Mouse (Mus musculus) thymus, postnatal 4 days (tissue): ENCODE data around the gene Mtfr1l.

Experiments used
- DNase-seq: peaks from one replicate; pipeline ENCODE4 v3.0.0; 2021

The Mtfr1l gene

GRCm38 (mm10) chr4:134485151-134485900 lies 49.9 kb downstream of the Mtfr1l start:
- no peak for DNase-seq

DNA sequence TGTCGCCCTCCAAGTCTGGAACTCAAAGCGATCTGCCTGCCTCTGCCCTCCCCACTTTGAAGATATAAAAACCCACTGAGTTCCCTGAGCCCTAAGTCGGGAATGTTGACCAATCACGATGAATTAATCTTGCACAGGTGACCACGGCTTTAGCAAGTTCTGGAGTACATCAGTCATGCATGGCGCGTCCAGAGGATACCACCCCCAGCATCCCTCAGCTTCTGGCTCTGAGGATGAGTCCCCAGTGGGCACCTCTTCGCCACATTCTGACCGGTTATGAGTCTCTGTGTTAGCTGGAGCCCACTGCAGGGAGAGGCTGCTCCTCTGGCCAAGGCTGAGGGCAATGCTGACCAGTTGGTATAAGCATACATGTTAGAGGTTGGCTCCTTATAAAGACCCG lies 51.0 kb downstream of the Mtfr1l start:
- no peak for DNase-seq

DNA sequence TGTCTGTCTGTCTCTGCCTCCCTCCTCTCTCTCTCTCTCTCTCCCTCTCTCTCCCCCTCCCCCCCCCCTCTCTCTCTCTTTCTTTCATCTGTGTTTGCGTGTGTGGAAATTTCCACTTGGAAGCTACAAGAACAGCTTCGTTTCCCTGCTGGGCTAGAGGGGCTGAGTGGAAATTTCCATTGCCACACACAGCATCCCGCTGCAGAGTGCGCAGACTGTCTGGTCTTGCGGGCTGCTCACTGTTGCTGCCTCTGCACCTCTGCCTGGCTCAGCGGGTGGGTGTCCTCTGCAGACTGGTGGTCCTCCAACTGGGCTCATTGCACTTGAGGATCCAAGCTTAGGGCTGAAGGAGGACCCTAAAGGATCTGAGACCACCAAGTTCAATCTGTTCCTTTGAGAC lies 51.5 kb downstream of the Mtfr1l start:
- no peak for DNase-seq

GRCm38 (mm10) chr4:134483078-134483688 lies 52.0 kb downstream of the Mtfr1l start:
- no peak for DNase-seq

DNA sequence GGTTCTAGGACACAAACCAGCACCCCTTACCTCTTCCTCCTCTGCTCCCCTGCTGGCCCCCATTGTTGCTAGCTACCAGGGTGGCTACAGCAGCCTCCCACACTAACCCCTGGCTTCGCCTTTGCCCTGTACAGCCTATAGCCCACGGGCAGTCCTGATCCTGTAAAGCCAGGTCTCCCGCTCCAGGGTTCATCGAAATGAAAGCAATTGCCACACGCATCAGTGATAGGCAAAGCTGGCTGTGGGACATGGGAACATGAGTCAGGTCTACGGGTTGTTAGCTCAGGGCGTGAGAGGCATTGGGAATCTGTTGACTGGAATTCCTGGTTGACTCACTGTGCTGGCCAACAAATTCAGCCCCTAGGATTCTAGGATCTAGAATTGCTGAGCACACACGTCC lies 52.7 kb downstream of the Mtfr1l start:
- no peak for DNase-seq

- DNase-seq: no peak
Observed at GRCm38 (mm10) chr4:134481270-134481669, 53.9 kb downstream of the Mtfr1l start.

GRCm38 (mm10) chr4:134480864-134481263 lies 54.3 kb downstream of the Mtfr1l start:
- peak; percentile 89 for DNase-seq

GRCm38 (mm10) chr4:134479839-134480238 lies 55.3 kb downstream of the Mtfr1l start:
- no peak for DNase-seq

DNA sequence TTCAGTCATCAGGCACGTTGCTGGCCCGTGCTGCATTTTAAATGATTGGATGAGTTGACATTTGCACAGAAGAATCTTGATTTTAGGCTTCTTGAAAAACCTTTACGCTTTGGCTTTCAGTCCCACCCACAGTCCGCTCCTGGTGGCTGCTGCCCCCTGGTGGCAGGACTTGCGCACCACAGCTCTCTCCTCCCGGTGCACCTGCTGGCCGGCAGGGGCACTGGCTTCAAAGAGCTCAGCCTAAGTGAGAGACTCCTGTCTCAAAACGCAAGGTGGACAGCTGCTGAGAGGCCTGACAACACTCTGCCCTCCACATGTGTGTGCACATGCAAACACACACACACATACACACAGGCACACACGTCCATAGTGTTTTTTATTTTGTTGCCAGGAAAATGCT lies 57.2 kb downstream of the Mtfr1l start:
- DNase-seq: peak; percentile 97

DNA sequence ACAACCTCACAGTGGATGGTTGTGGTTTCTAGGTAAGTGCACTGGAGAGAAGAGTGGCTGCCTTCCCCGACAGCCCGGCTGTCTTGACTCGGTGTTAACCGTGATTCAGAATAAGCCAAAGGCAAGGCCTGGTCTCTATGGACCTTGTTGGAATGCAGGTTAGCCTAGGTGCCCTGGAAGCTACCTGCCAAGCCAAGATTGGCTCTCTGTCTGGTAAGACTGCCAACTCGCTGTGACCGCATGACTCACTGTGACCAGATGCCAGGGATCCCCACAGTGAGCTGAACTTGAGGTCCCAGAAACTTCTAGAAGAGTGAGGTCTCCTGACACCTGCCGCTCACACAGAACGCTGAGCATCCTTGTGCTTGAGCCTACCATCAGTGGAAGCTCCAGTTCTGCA lies 58.3 kb downstream of the Mtfr1l start:
- DNase-seq: no peak
